Mouse (Mus musculus) frontal cortex, adult 2 months (tissue): ENCODE measurements around the gene Armh3. TPM values are rescaled to one million over a fixed set of nuclear protein-coding genes. Genes with fewer than 3 reads are reported as not detected.

Experiments
- polyA plus RNA-seq: library from polyadenylated mRNA; depleted of rRNA; stranded (reverse); fragments of >200 nt; gene quantifications from 2 replicates; pipeline ENCODE4 v1.2.3, GENCODE M21; 2012; rRNA removed

Armh3 gene
- polyA plus RNA-seq, 1 experiment, result 16.2 TPM

Other genes starting within 250 kb of the Armh3 start
- 16.3 and 17.5 TPM in 2 replicates for gene Npm3, start 248.9 kb downstream of the Armh3 start, polyA plus RNA-seq
- gene Mgea5, start 214.7 kb downstream of the Armh3 start, polyA plus RNA-seq, result 140 and 147 TPM in 2 replicates
- gene Kcnip2, start 182.4 kb downstream of the Armh3 start, polyA plus RNA-seq, result 141 and 182 TPM in 2 replicates
- gene Hps6, start 5.0 kb upstream of the Armh3 start, polyA plus RNA-seq, result 3.1 and 3.6 TPM in 2 replicates
- gene Pprc1, start 46.4 kb upstream of the Armh3 start, polyA plus RNA-seq, result 15.9 TPM in 2 replicates
- gene Ldb1, start 46.7 kb upstream of the Armh3 start, polyA plus RNA-seq, result 171 and 172 TPM in 2 replicates
- 37.1 and 41.8 TPM in 2 replicates for gene Nolc1, start 77.4 kb upstream of the Armh3 start, polyA plus RNA-seq
- gene Elovl3, start 133.4 kb upstream of the Armh3 start, polyA plus RNA-seq, result not detected in 2 replicates
- 0.16 and 0.21 TPM in 2 replicates for gene Pitx3, start 149.8 kb upstream of the Armh3 start, polyA plus RNA-seq
- gene Gbf1, start 154.0 kb upstream of the Armh3 start, polyA plus RNA-seq, result 67.0 and 69.7 TPM in 2 replicates